Mouse (Mus musculus) cerebellum, adult 9-10 months (tissue): Measurements from ENCODE around the gene Hlf.

ENCODE experiments used
- DNase-seq: peaks from one replicate; pipeline ENCODE4 v3.0.0; 2022

Hlf gene

DNA sequence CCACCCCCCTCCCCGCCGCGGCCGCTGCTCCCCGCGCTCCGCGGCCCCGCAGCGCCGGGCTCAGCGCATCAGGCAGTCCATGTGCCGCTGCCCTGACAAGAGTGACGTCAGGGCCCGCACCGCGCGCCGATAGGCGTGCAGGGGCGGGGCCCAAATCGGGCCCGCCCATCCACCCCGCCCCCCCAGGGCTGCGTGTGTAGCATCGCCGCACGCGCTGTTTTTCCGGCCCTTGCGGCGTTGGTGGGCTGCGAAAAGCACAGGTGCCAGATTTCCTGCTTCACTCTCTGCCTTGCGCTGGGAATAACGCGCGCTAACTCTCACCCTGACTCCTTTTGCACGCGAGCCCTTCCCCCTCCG is at the start of gene Hlf:
Hlf (minus strand) TSS at position 79 of the 357 bp plus-strand sequence.
- peak; percentile 93 for DNase-seq

DNA sequence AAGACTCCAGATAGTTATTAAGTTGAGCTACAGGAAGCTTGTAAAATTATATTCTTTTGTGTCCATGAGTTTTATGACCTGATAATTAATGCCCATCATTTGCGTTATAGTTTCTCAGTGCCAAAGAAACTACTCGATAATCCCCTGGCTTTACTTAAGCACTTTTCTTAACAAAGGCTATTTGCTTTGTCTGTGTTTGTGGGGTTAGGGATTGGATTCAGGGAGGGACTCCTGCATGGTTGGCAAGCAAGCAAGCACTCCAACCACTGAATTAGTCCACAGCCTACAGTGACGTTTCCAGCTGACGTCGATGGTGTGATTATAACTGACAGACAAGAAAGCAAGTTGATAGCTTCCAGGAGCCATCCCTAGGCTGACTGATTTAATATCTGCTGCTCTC is 48.1 kb upstream of the Hlf start:
- DNase-seq, result no peak

DNA sequence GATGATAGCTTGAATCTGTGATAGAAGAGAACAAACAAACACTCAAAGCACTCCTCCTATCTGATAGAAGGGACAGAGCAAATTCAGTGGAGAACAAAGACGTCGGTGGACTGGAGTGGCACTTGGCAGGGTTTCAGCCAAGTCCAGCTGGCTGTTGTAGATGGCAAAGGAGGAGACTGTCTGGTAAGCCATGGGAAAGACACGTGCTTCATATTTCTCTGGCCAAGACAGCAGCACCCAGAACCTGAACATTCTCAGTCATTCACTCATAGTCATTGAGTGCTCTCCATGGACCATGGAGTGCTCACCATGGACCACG is 34.5 kb upstream of the Hlf start:
- no peak for DNase-seq

DNA sequence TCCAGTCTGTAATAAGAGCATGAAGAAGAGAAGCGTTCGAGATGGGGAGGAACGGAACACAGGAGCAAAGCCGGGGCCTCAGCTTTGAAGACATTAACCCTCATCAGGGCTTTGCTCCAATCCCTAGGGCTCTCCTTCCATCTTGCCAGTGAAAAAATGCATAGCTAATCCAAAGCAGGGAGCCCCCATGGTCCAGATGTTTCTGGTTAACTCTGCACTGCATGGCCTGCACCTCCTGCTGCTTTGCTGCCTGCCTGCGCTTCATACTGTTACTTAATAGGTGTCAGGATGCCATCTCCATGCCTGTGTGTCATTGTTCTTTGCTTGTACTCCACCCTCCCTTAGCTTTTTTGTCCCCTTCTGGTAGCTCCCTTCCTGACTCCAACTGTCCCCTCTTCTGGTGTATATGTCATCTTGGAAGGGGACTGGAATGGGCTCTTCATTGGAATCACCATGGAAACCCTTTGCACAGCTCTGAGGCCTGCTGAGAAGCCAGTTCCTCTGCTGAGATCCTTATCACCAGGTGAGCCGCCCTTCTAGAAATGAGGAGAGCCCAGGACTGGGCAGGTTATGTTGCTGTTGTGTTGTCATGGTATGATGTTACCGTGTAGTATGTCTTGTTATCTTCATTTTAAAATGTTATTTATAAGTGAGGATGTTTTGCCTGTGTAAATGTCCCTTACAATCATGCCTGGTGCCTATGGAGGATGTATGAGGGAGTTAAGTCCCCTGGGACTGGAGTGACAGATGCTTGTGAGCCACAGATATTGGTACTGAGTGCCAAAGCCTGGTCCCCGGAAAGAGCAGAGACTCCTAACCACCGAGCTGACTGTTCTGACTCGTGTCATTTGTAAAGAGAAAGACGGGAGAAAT is 33.9 kb upstream of the Hlf start:
- no peak for DNase-seq

DNA sequence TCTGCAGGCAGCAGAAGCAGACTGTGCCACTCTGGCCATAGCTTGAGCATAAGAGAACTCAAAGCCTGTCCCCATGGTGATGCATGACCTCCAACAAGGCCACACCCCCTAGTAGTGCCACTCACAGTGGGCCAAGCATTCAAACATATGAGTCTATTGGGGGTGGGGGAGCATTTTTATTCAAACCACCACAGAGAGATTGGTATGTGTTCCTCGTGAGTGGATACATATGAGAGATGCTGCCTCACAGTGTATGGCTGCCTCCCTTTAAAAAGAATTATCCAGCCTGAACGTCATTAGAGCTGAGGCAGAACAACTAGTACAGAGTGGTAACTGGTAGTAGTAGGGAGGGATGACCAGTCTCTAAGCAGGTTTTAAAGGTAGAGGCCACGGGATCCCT is 33.2 kb upstream of the Hlf start:
- no peak for DNase-seq

DNA sequence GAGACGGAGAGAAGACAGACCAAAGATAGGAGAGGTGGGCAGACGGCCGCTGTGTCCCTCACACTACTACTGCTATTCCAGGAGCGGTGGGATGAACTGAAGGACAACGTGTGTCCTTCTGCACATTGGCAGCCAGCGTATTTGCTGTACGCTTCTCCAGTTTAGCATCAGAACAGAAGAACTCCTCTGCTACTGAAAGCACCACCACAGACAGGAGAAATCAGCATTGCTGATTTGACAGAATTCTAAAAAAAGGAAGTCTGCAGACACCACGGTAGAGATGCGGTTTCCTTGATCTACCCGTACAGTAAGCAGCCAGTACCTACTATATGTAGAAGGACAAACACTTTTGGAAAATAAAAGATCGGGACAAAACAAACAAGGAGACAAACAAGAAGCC is 29.0 kb upstream of the Hlf start:
- no peak for DNase-seq

DNA sequence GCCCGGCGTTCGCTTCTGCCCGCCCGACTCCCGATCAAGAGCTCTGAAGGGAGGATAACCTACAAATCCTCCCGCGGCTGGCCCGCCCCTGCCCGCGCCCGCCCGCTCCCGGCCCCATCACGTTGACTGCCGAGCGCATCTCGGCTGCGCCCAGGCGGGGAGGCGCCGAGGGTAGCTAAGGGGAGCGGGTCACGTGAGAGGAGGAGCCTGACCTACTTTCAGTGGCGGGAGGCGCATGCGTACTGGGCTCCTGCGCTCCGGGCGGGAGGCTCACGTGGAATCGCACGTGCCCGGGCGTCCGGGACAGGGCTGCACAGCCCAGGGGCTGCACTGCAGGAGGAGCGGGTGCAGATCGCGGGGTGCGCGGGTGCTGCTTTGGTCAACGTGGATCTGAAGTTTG is 27.2 kb upstream of the Hlf start:
- peak; percentile 99 for DNase-seq

DNA sequence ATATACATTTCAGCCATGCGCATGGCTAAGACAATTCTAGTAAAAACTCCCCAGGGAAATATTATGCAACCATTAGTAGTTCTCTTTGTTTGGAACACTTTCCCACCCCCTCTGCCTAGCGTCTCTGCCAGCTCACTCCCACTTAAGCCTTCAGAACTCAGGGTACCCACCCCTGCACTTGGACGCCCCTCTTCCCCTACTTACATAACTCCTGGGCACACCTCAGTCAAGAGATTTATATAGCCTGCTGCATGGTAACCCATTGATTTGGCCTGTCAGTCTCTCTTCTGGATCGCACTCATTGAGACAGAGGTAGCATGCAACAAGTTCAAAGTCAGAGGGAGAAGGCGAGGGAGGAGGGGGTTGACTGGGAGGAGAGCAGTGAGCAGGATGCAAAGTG is 26.3 kb upstream of the Hlf start:
- DNase-seq, result peak; percentile 39

DNA sequence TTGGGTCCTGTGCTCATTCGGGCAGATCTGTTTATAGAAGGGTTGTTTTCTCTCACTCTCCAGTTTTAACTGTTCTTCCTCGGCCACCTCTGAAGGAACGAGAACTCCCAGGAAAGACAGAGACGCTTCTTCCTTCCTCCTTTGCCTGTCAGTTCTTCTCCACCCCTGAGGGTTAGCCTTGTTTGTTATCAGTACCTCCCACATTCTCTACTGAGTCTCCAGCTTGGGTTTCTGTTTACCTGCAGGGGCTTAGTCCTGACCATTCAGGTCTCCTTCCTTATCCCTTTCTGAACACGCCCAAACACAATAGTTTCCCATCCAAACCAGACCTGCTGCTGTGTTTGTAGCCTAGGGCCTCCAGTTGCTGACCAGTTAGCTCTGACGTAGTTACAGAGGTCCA is 8.2 kb upstream of the Hlf start:
- no peak for DNase-seq

DNA sequence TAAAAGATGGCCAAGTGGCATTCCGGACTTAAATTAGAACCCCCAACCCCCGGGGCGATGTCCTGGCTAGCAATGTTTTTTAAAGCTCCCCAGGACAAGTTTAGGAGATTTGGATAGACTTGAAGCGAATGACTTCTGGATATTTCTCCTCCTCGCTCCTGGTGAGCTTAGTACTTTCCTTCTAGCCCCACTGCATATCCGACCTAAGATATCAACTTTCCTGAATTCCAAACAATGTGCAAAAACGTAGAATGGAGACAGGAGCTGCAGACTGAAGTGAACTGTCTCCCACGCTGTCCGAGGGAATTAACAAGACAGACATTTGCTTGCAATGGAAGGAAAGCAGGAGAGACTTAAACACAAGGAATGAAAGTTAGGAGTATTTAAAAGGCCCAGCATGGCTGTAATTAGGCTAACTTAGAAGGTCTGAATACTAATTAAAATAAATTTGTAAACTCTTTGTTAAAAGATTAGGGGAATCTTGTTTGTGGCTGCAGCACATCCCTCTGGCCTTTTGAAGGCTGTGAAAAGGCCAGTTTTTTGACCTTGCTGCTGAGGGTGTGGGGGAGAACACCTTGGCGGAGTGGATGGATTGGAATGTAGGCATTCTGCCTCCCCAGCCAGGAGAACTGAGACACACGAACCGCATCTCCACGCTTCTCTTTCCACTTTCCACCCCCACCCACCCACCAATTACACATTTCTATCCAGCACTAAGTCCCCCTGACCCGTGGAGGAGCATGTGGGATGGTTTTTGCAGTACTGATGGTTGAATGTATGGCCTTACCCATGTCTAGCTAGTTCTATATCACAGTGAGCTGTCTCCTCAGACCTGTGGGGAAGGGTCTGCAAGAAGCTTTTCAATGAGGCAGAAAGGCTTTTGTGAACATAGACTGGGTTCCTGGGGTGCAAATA is 833 bp upstream of the Hlf start:
- no peak for DNase-seq

DNA sequence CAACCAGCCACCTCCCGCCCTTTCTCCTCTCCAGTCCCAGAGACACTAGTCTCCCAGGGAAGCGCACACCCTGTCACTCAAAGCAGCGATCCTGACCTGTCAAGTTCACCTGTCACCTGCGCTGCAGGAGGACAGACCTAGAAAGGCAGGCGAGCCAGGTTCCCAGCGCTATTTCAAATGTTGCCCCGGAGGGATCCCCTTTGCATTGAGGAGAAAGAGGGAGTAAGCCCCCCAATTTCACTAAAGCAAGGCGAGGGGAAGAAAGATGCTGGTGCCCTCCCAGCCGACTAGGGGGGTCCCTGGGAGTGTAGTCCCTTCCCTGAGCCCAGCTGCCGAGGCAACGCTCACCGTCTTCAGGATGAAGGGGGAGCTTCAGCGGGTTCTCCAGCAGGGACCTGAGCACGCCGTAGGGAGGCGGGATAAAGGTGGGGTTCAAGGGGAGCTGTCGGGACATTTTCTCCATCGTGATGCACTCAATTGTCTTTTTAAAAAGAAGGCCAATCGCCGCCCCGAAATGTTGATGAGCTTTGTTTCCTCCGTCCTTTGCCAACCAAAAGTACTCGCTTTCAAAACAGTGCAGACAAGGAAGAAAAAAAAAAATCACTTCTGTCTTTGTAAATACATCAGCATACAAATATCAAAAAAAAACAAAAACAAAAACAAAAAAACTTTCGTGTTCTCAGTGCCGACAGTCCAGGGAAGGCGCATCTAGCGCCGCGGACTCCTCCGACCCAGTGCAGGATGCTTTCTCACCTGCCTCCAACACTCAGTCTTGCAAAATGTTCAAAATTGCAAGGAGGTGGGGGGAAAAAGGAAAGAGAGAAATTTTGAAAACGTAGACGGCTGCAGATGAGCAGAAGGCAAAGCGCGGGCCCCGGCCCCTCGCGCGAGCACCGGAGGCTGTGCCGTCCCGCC is 536 bp downstream of the Hlf start:
- peak; percentile 65 for DNase-seq

DNA sequence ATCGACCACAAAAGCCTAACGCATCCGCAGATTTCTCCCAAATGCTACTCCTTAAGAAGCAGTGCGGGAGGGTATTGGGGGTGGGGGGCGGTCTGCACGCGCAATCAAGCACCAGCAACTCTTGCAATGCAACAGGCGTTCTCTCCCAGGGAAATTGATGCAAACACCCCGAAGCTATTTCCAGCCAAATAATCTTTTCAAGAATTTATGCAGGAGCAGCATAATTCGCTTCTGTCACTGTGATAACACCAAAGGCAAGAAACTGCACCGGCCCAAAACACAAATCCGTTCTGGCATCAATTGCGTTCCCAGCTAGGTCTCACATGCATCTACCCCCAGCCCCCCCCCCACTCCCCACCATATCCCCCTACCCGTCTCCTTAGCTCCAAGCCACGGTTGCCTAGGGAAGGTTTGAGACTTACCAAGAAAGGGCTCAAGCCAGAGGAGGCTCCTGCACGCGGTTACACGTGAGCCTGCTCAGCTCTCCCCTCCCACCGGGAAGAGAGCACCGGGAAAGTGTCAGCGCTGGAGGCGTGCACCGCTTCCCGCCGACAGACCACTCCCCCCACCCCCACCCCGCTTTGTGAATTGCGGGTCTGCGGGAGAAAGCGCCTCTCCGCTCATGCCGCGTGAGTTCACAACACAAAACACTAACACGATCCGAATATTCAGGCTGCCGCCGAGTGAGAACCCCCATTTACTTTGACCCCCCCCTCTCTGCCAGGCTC is 1.4 kb downstream of the Hlf start:
- peak; percentile 52 for DNase-seq

DNA sequence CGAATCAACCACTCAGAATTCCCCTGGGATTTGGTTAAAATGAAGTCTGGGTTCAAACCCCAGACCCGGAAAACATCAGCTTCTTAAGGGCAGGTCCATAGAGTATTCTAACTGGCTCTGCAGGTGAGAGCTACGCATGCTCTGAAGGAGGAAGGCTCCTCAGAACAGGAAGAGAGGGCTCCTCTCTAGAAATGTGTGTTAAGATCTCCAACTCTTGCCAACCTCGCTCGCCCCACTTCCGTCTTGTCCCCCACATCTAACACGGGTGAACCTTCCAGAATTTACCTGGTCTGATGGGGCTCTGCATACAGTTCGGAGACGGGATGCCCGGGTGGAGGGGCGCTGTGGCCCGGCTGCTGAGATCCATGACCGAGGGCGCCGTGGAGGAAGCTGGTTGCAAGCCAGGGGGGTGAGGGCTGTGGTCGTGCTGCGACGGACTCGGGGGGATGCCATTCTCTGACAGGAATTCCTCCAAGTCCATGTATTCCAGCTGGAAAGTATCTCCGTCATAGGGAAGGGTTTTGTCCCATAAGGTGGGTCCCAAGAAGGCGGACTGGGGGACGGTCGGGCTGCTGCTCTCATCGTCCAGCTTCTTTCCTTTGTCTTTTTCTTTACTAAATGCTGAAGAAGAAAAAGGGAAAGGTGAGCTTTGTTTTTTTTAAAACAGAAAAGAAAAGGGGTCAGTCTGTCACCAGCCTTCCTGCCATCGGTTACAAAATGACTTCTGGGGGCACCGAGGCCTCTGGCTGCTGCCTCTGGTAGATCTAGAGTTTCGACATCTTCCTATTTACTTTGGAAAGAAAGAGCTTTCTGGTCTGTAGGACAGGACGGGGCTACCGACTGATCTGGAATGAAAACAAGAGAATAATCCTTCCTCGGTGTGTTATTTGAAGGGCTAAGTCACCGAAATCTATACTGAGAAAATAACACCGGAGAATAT is 2.9 kb downstream of the Hlf start:
- peak; percentile 36 for DNase-seq

DNA sequence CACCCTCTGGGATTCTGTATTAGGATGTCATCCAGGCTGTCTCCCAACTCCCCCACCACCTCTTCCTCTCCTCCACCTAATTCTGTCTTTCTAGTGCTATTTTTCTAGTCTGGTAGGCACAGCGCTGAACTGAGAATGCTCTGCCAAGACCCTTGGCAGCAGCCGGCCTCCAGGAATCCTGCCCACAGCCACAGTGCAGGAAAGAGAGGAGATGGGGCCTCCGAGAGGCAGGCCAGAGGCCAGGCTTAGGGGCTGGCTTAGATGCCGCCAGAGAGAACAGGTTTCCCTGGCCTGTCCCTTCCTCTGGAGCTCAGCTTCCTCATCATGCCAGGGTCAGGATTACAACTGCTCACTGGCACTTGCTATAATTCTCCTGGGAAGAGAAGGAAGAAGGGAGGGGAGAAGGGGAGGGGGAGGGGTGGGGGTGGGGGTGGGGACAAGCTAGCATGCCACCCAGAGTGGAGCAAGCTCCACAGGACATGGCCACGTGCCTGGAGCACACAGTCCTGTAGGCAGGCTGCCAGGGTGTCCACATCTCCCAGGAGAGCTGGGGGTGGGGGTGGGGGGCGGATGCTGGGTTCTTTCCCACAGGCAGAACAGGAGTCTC is 8.6 kb downstream of the Hlf start:
- peak; percentile 95 for DNase-seq

DNA sequence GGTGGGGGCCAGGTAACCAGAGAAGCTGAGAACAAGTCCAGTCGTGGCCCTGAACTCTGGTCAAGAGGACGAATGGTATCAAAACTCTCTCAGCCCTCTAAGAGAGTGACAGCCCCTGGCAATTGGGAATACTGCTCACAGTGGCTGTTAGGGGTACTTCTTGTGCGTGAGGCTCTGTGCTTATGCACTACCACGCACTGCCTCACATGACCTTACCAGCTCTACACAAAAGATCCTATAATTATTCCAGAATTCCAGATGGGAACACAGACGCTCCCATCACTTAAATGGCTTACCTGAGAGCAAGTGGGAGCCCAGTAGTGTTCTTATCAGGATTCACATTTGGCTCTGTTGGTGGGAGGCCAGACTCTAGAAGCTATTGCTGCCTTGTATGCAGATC is 9.6 kb downstream of the Hlf start:
- DNase-seq, result peak; percentile 34

DNA sequence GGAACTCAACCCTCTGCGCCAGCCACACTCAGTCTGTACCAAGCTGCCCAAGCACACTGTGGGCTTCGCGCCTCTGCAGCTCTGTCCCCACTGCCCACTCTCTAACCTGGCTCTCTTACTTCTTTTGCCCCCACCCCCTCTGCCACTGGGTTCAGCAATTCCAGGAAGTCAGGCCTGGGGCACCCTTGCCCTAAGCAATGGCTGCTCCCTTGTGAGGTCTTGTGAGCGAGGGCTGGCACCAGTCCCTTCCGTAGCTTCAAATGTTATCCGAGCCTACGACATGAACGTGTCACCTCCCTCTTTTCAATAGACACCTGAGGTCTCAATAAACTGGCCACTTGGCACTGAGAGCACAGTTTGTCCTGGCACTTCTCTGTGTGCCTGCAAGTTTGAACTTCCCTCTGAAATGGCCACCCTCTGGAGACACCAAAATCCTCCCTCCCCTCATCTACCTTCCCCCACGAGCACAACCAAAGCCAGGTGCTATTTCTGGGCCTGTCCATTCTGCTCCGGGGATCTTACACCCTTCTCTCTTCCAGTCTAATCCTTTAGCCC is 10.5 kb downstream of the Hlf start:
- DNase-seq, result peak; percentile 16

DNA sequence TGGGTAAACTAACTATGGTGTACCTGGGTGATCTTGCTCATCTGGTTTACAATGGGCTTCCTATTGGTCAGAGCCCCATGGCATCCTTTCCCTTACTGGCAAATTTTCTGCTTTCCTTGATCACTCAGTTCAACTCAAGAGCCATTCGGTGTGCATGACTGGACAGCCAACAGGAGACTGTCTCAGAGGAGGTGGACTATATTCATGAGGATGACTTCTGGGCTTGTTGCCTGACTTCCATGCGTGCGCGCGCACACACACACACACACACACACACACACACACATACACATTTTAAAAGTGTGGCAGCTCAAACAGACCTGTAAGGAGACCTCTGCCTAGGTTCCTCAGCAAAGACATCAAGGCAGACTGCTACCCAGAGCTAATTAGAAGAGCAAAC is 12.7 kb downstream of the Hlf start:
- no peak for DNase-seq

DNA sequence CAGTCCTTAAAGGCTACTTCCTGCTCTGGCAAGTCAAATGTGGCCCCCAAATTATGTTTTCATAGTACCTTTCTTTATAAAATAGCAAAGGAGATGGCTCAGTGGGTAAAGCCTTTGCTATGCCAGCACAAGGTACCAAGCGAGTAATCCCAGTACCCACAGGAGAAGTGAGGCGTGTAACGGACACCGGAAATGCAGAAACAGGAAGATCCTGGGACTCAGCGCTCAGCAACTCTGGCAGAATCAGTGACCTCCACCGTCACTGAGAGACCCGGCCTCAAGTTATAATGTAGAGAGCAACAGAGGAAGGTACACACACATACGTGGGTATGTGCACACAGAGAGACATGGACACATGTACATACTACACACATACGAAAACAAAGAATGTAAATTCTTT is 14.3 kb downstream of the Hlf start:
- no peak for DNase-seq

DNA sequence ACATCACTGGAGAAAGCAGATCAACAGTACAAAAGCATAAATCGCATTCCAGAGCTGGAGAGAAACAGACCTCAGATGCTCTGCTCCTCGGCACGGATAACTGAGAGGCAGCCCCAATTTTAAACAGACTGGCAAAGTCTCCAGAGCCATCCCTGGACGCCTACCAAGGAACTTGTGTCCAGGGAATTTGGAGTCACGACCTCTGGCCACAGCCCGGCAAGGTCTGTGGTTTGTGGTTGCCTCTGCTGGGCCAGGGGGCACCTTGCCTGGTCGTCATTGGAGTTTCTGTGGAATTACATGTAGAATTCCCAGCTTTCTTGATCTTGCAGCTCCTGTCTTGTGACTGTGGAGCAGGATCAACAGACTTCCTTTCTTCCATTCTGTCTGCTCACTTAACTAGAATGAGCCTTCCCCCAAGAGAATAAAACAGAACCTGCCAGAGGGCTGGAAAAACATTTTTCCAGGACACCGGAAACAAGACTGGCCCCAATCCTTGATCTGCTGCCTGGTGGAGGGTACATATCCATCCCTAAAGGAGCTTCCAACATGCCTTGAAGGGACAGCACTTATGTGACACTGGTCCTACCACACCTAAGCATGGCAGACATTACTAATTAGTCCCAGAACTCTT is 19.1 kb downstream of the Hlf start:
- no peak for DNase-seq

DNA sequence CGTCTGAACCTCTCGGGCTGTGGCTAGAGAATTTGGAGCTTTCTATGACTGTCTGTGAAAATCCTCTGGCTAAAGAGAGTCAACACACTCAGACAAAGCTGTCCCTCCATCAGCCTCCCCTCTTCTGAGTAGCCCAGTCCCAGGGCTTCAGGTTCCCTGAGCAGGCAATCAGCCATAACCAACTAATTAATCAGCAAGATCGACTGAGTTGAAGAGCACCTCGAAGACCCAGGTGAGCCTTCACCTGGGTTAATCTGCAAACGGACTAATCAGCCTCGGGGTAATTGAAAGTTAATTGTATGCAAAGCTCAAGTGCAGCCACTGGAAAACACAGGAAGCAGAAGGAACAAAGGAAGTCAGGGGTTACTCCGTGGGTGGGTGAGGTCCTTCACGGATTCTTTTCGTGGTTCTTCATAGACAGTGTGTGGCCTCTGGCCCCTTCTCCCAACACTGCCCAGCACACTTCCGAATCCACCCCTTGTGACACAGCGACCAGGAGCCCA is 19.9 kb downstream of the Hlf start:
- no peak for DNase-seq
